Mouse (Mus musculus): ENCODE measurements around the gene Slc30a2.

GRCm38 (mm10) chr4:134330281-134330680, 12.7 kb upstream of the Slc30a2 start:
- TF ChIP-seq CTCF (IDR thresholded peaks at IDR 0.05; ENCODE audit: low read depth) (no peak), EP300 (IDR thresholded peaks at IDR 0.05; ENCODE audit: low read depth) (no peak)

Measured in heart, postnatal 0 days (tissue).